Mouse (Mus musculus): ENCODE data around the gene Fezf2. TPM values are rescaled to one million over a fixed set of nuclear protein-coding genes. Genes with fewer than 3 reads are reported as not detected.

Gene Fezf2
- polyA plus RNA-seq, 1 experiment from 2014 or later: not detected

- H3K27ac ChIP-seq (replicated peaks): no peak overlapping the region
- no peaks in the 10 kb centered on the region for H3K9me3 ChIP-seq (ENCODE audit: control insufficient read depth, low read length)
- 44% methylated on average over 4 of the region's 4 CpGs for WGBS
- no peak for TF ChIP-seq CTCF (IDR thresholded peaks at IDR 0.05; ENCODE audit: low read depth)
- no peak for TF ChIP-seq EP300 (optimal IDR thresholded peaks at IDR 0.05)
- no peaks in the 10 kb centered on the region for H3K36me3 ChIP-seq (ENCODE audit: control insufficient read depth, insufficient read depth, low read length)
- no peak overlapping the region for H3K4me3 ChIP-seq (ENCODE audit: low read depth, low read length)
- no peaks in the 10 kb centered on the region for H3K27me3 ChIP-seq (ENCODE audit: control insufficient read depth, insufficient read depth, low read length)
- H3K9ac ChIP-seq (ENCODE audit: low read length): no peak overlapping the region
- no peak for DNase-seq (ENCODE audit: low spot score)
- no peaks in the 10 kb centered on the region for H3K4me1 ChIP-seq (replicated peaks; ENCODE audit: control insufficient read depth, insufficient read depth)
- ATAC-seq (ENCODE audit: low FRiP score, low TSS enrichment): no peak
- H3K4me2 ChIP-seq (replicated peaks; ENCODE audit: low read depth): no peak overlapping the region
These were observed 40.3 kb upstream of the Fezf2 start for GRCm38 (mm10) chr14:12388192-12388795.

GRCm38 (mm10) chr14:12387176-12387575, 39.2 kb upstream of the Fezf2 start:
- Histone ChIP-seq H3K27me3 (ENCODE audit: control insufficient read depth, insufficient read depth, low read length) (no peaks in the 10 kb centered on the region), H3K4me3 (ENCODE audit: low read depth, low read length) (no peak overlapping the region), H3K4me1 (replicated peaks; ENCODE audit: control insufficient read depth, insufficient read depth) (no peaks in the 10 kb centered on the region), H3K27ac (replicated peaks) (no peak overlapping the region), H3K9me3 (ENCODE audit: control insufficient read depth, low read length) (no peaks in the 10 kb centered on the region), H3K9ac (ENCODE audit: low read length) (no peak overlapping the region), H3K4me2 (replicated peaks; ENCODE audit: low read depth) (no peak overlapping the region), H3K36me3 (ENCODE audit: control insufficient read depth, insufficient read depth, low read length) (no peaks in the 10 kb centered on the region)
- DNase-seq (ENCODE audit: low spot score) (no peak), ATAC-seq (ENCODE audit: low FRiP score, low TSS enrichment) (no peak)
- 61% methylated on average over 6 of the region's 6 CpGs for WGBS
- TF ChIP-seq EP300 (optimal IDR thresholded peaks at IDR 0.05) (no peak), CTCF (IDR thresholded peaks at IDR 0.05; ENCODE audit: low read depth) (no peak)

- H3K9ac ChIP-seq (ENCODE audit: low read length): no peak overlapping the region
- H3K9me3 ChIP-seq (ENCODE audit: control insufficient read depth, low read length): no peaks in the 10 kb centered on the region
- H3K27me3 ChIP-seq (ENCODE audit: control insufficient read depth, insufficient read depth, low read length): no peaks in the 10 kb centered on the region
- H3K27ac ChIP-seq (replicated peaks): no peak overlapping the region
- H3K4me3 ChIP-seq (ENCODE audit: low read depth, low read length): no peak overlapping the region
- DNase-seq (ENCODE audit: low spot score): no peak
- no peak for TF ChIP-seq EP300 (optimal IDR thresholded peaks at IDR 0.05)
- TF ChIP-seq CTCF (IDR thresholded peaks at IDR 0.05; ENCODE audit: low read depth): no peak
- no peaks in the 10 kb centered on the region for H3K4me1 ChIP-seq (replicated peaks; ENCODE audit: control insufficient read depth, insufficient read depth)
- no peaks in the 10 kb centered on the region for H3K36me3 ChIP-seq (ENCODE audit: control insufficient read depth, insufficient read depth, low read length)
- H3K4me2 ChIP-seq (replicated peaks; ENCODE audit: low read depth): no peak overlapping the region
- WGBS: 27% methylated on average over 9 of the region's 9 CpGs
- no peak for ATAC-seq (ENCODE audit: low FRiP score, low TSS enrichment)
These were observed 29.9 kb upstream of the Fezf2 start for GRCm38 (mm10) chr14:12377883-12378282.

- Histone ChIP-seq H3K36me3 (ENCODE audit: control insufficient read depth, insufficient read depth, low read length) (no peaks in the 10 kb centered on the region), H3K4me1 (replicated peaks; ENCODE audit: control insufficient read depth, insufficient read depth) (no peaks in the 10 kb centered on the region), H3K27ac (replicated peaks) (no peak overlapping the region), H3K9ac (ENCODE audit: low read length) (no peak overlapping the region), H3K27me3 (ENCODE audit: control insufficient read depth, insufficient read depth, low read length) (no peaks in the 10 kb centered on the region), H3K9me3 (ENCODE audit: control insufficient read depth, low read length) (no peaks in the 10 kb centered on the region), H3K4me2 (replicated peaks; ENCODE audit: low read depth) (no peak overlapping the region), H3K4me3 (ENCODE audit: low read depth, low read length) (no peak overlapping the region)
- ATAC-seq (ENCODE audit: low FRiP score, low TSS enrichment) (no peak), DNase-seq (ENCODE audit: low spot score) (no peak)
- 96% methylated on average over 2 of the region's 2 CpGs for WGBS
- TF ChIP-seq CTCF (IDR thresholded peaks at IDR 0.05; ENCODE audit: low read depth) (no peak), EP300 (optimal IDR thresholded peaks at IDR 0.05) (no peak)
These were observed 29.3 kb upstream of the Fezf2 start for GRCm38 (mm10) chr14:12377289-12377688.

GRCm38 (mm10) chr14:12375451-12375850, 27.5 kb upstream of the Fezf2 start:
- Histone ChIP-seq H3K27me3 (ENCODE audit: control insufficient read depth, insufficient read depth, low read length) (no peaks in the 10 kb centered on the region), H3K27ac (replicated peaks) (no peak overlapping the region), H3K4me1 (replicated peaks; ENCODE audit: control insufficient read depth, insufficient read depth) (no peaks in the 10 kb centered on the region), H3K4me3 (ENCODE audit: low read depth, low read length) (no peak overlapping the region), H3K9me3 (ENCODE audit: control insufficient read depth, low read length) (no peaks in the 10 kb centered on the region), H3K36me3 (ENCODE audit: control insufficient read depth, insufficient read depth, low read length) (no peaks in the 10 kb centered on the region), H3K4me2 (replicated peaks; ENCODE audit: low read depth) (no peak overlapping the region), H3K9ac (ENCODE audit: low read length) (no peak overlapping the region)
- no peak for TF ChIP-seq EP300 (optimal IDR thresholded peaks at IDR 0.05)
- no peak for TF ChIP-seq CTCF (IDR thresholded peaks at IDR 0.05; ENCODE audit: low read depth)
- WGBS: 75% methylated on average over 2 of the region's 2 CpGs
- no peak for ATAC-seq (ENCODE audit: low FRiP score, low TSS enrichment)
- DNase-seq (ENCODE audit: low spot score): no peak

- whole genome bisulfite sequencing: 13% methylated on average over 16 of the region's 16 CpGs
- H3K36me3 ChIP-seq (ENCODE audit: control insufficient read depth, insufficient read depth, low read length): no peaks in the 10 kb centered on the region
- no peak overlapping the region for H3K4me2 ChIP-seq (replicated peaks; ENCODE audit: low read depth)
- no peak overlapping the region for H3K4me3 ChIP-seq (ENCODE audit: low read depth, low read length)
- no peak overlapping the region for H3K27ac ChIP-seq (replicated peaks)
- DNase-seq (ENCODE audit: low spot score) (no peak), ATAC-seq (ENCODE audit: low FRiP score, low TSS enrichment) (no peak)
- H3K4me1 ChIP-seq (replicated peaks; ENCODE audit: control insufficient read depth, insufficient read depth): no peaks in the 10 kb centered on the region
- TF ChIP-seq EP300 (optimal IDR thresholded peaks at IDR 0.05) (no peak), CTCF (IDR thresholded peaks at IDR 0.05; ENCODE audit: low read depth) (no peak)
- H3K9ac ChIP-seq (ENCODE audit: low read length): no peak overlapping the region
- H3K27me3 ChIP-seq (ENCODE audit: control insufficient read depth, insufficient read depth, low read length): peaks cover 18% of the 10 kb centered on the region; the same call in 1 of the 2 replicates
- no peaks in the 10 kb centered on the region for H3K9me3 ChIP-seq (ENCODE audit: control insufficient read depth, low read length)
These were observed 2.4 kb upstream of the Fezf2 start for GRCm38 (mm10) chr14:12350271-12350916.
